Mouse (Mus musculus) ES-Bruce4 (cell line): Measurements from ENCODE around the gene Atp6ap1l. TPM values are rescaled to one million over a fixed set of nuclear protein-coding genes. Genes with fewer than 3 reads are reported as not detected.

Experiments used
- H3K27ac ChIP-seq: 2 replicates; pipeline ENCODE4 v1.5.1; 2012; ENCODE audit warnings: low read length, inconsistent platforms; ENCODE audit not compliant: insufficient read depth
- H3K27me3 ChIP-seq: 2 replicates; pipeline ENCODE4 v1.6.1; 2012; ENCODE audit warnings: mild to moderate bottlenecking, low read length, inconsistent platforms; ENCODE audit not compliant: control insufficient read depth, poor library complexity, insufficient read depth, severe bottlenecking
- H3K36me3 ChIP-seq: 2 replicates; pipeline ENCODE4 v1.6.1; 2012; ENCODE audit warnings: inconsistent platforms, mild to moderate bottlenecking, low read length, moderate library complexity; ENCODE audit not compliant: control insufficient read depth, poor library complexity, insufficient read depth, severe bottlenecking
- H3K4me1 ChIP-seq: one replicate; pipeline ENCODE4 v1.8.1; 2011; ENCODE audit warnings: low read length; ENCODE audit not compliant: control insufficient read depth, insufficient read depth
- H3K4me3 ChIP-seq: 2 replicates; pipeline ENCODE4 v1.5.1; 2011; ENCODE audit warnings: low read depth, mild to moderate bottlenecking, low read length
- H3K9ac ChIP-seq: 2 replicates; pipeline ENCODE4 v1.6.1; 2012; ENCODE audit warnings: low read depth, mild to moderate bottlenecking, inconsistent platforms; ENCODE audit not compliant: poor library complexity, severe bottlenecking
- H3K9me3 ChIP-seq: replicated peaks from 2 replicates; pipeline ENCODE4 v1.6.1; 2012; ENCODE audit warnings: mild to moderate bottlenecking, low read length, inconsistent platforms; ENCODE audit not compliant: control insufficient read depth, poor library complexity, insufficient read depth, severe bottlenecking
- CTCF ChIP-seq: IDR thresholded peaks from one replicate; pipeline ENCODE4 v1.8.1; 2011; ENCODE audit warnings: low read depth, low read length
- EP300 ChIP-seq: IDR thresholded peaks from 2 replicates; pipeline ENCODE4 v1.6.1; 2011; ENCODE audit warnings: low read depth, low read length; ENCODE audit not compliant: insufficient read depth
- POLR2A ChIP-seq: IDR thresholded peaks from one replicate; pipeline ENCODE4 v1.8.1; 2011; ENCODE audit warnings: low read length; ENCODE audit not compliant: insufficient read depth
- polyA plus RNA-seq: library from polyadenylated mRNA; stranded (reverse); fragments of >200 nt; gene quantifications from 2 replicates; pipeline ENCODE4 v1.2.4, GENCODE M21; 2011; ENCODE audit warnings: low read depth; ENCODE audit not compliant: missing spikeins, insufficient read depth, insufficient read length

Atp6ap1l gene
- polyA plus RNA-seq, 1 experiment, result not detected

DNA sequence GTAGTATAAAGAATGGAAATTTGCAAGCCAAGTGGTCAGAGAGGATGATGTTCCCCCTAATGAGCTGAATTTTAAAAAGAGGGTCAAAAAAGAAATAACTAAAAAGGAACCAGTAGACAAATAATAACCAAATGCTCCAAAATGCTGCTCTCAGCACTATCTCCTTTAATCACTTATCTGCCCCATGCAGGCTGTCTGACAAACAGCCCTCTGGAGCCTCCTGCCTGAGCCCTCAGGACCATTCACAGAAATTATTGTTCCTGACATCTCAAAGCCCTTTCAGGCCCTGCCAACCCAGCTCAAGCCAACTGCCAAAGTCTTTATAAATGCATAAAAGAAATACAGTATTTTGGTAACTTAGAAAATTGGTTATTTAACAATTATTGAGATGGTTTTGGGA lies 61.0 kb downstream of the Atp6ap1l start:
- H3K4me1 ChIP-seq, result no peaks in the 10 kb centered on the region
- TF ChIP-seq EP300 (no peak), CTCF (no peak), POLR2A (no peak)
- H3K9me3 ChIP-seq, result 0 out of 2 replicates have a peak, but pooled peaks cover 2% of the 10 kb centered on the region
- no peaks in the 10 kb centered on the region for H3K27me3 ChIP-seq
- H3K4me3 ChIP-seq, result no peak overlapping the region
- no peak overlapping the region for H3K9ac ChIP-seq
- no peaks in the 10 kb centered on the region for H3K36me3 ChIP-seq
- no peak overlapping the region for H3K27ac ChIP-seq

DNA sequence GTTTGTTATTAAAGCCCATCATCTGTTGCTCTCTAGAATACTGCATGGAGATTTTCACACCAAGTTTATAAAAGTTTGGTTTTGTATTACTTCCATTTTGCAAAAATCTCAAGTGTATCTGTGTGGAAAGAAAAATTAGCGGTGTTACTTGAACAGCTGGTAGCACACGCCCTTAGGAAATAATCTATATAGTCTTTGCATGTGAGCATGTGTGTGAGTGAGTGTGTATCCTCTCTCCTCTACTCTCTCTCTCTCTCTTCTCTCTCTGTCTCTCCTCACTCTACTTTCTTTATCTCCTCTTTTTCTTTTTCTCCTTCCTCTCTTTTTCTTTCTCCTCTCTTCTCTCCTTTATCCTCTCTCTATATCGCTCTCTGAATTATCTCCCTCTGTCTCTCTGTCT lies 61.7 kb downstream of the Atp6ap1l start:
- TF ChIP-seq EP300 (no peak), CTCF (no peak), POLR2A (no peak)
- no peaks in the 10 kb centered on the region for H3K36me3 ChIP-seq
- H3K27me3 ChIP-seq, result no peaks in the 10 kb centered on the region
- no peaks in the 10 kb centered on the region for H3K4me1 ChIP-seq
- H3K27ac ChIP-seq, result no peak overlapping the region
- no peak overlapping the region for H3K4me3 ChIP-seq
- no peak overlapping the region for H3K9ac ChIP-seq
- H3K9me3 ChIP-seq, result no peaks in the 10 kb centered on the region

DNA sequence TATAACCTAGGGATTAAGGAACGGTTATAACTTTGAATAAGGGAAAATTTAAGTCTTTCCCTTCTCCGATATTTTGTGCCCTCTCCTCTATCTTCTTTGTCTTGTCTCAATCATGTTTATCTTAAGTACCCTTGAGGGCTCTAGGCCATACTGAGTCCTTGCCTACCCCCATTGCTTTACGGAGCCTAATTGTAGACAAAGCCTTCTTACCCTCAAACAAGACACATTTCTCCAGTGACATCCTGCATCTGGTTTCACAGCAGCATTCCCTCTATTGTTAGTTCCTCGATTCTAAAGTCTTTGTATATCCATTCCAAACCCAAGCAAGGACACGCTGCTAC lies 64.0 kb downstream of the Atp6ap1l start:
- no peak overlapping the region for H3K27ac ChIP-seq
- no peaks in the 10 kb centered on the region for H3K4me1 ChIP-seq
- H3K4me3 ChIP-seq, result no peak overlapping the region
- no peaks in the 10 kb centered on the region for H3K36me3 ChIP-seq
- 0 out of 2 replicates have a peak, but pooled peaks cover 1% of the 10 kb centered on the region for H3K27me3 ChIP-seq
- TF ChIP-seq POLR2A (no peak), CTCF (no peak), EP300 (no peak)
- H3K9me3 ChIP-seq, result no peaks in the 10 kb centered on the region
- no peak overlapping the region for H3K9ac ChIP-seq

DNA sequence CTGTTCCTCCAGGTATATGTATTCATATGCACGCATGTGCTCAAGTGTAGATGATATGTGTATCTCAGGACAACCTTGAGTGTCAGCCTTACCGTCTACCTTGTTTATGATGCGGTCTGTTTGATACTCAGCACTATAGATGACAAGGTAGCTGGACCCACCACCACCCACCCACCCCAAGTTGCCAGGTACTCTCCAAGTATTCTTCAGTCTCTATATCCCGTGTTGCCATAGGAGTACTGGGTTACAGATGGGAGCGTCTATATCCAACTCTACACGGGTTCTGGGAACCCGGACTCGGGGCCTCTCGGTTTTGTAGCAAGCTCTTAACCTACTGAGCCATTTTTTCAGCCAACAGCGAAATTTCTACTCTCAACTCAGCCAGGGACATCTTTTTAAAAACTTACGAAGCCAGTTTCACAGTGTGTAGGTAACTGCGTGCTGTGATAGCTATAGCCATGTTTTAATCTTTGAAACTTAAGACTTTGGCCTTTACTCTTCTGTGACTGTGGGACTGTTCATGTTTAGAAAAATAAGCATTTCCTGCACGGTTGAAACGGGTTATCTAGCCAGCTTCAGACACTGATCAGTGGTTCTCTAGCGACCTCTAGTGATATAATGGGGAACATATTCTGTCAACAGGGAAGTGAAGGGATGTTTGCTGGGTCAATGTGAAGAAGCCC lies 64.5 kb downstream of the Atp6ap1l start:
- no peaks in the 10 kb centered on the region for H3K4me1 ChIP-seq
- no peaks in the 10 kb centered on the region for H3K9me3 ChIP-seq
- 0 out of 2 replicates have a peak, but pooled peaks cover 1% of the 10 kb centered on the region for H3K27me3 ChIP-seq
- no peak overlapping the region for H3K4me3 ChIP-seq
- H3K27ac ChIP-seq, result no peak overlapping the region
- H3K9ac ChIP-seq, result no peak overlapping the region
- TF ChIP-seq POLR2A (no peak), EP300 (no peak), CTCF (peak; percentile 10)
- H3K36me3 ChIP-seq, result no peaks in the 10 kb centered on the region

DNA sequence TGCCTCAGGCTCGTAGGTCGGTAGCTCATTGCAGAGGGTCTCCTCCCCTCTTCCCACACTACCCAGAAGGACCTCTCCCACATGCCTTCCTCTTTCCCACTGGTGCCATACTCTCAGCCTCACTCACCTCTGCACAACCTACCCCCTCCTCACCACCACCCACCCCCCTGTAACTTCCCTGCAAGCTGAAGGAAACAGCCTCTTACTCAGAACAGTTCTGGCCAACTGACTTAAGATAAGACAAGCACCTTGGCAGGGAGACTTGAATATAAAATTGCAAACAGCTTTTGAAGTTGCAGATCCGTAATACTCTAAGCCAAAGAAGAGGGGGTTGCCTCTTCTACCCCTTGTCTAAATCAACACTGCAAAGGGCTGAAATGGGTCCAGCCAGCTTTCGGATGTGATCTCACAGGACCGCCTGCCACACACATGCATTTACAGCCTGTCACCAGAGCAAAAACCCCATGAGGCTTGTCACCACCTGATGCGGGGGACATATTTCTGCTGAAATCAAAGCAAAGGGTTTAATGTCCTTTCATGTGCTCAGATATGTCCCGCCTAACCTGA lies 71.4 kb downstream of the Atp6ap1l start:
- Histone ChIP-seq H3K4me3 (no peak overlapping the region), H3K9me3 (no peaks in the 10 kb centered on the region), H3K4me1 (no peaks in the 10 kb centered on the region), H3K27me3 (0 out of 2 replicates have a peak, but pooled peaks cover 1% of the 10 kb centered on the region), H3K9ac (no peak overlapping the region), H3K27ac (no peak overlapping the region), H3K36me3 (no peaks in the 10 kb centered on the region)
- TF ChIP-seq CTCF, result no peak
- TF ChIP-seq EP300, result no peak
- no peak for TF ChIP-seq POLR2A

Other genes with a start within 250 kb of the Atp6ap1l start
- gene Rps23, start 17.6 kb upstream of the Atp6ap1l start, polyA plus RNA-seq, result 273 and 488 TPM in 2 replicates